Mouse (Mus musculus) C2C12 (cell line): ENCODE results near the gene Slc2a10. TPM values are rescaled to one million over a fixed set of nuclear protein-coding genes. Genes with fewer than 3 reads are reported as not detected.
"Not testable (repeated sequence)": the region's sequence is repeated elsewhere in the genome, so short reads cannot be mapped to it uniquely, and the experiment has no call there.

Experiments used
- H3K27me3 ChIP-seq: one replicate; pipeline ENCODE4 v1.6.1; 2011; ENCODE audit not compliant: control insufficient read depth, insufficient read depth, insufficient read length
- H3K36me3 ChIP-seq: one replicate; pipeline ENCODE4 v1.6.1; 2011; ENCODE audit not compliant: control insufficient read depth, insufficient read depth
- H3K4me3 ChIP-seq: one replicate; pipeline ENCODE4 v1.5.1; 2011; ENCODE audit warnings: mild to moderate bottlenecking, control low read depth; ENCODE audit not compliant: poor library complexity, insufficient read depth, severe bottlenecking
- H3K79me2 ChIP-seq: one replicate; pipeline ENCODE4 v1.6.1; 2011; ENCODE audit not compliant: control insufficient read depth, insufficient read depth
- H3K79me3 ChIP-seq: one replicate; pipeline ENCODE4 v1.6.1; 2011; ENCODE audit warnings: low read depth, control low read depth
- H3ac ChIP-seq: one replicate; pipeline ENCODE3; 2011; ENCODE audit warnings: low read depth; ENCODE audit not compliant: control insufficient read depth, insufficient read length
- CEBPB ChIP-seq: IDR thresholded peaks from one replicate; pipeline ENCODE4 v1.6.1; 2011; ENCODE audit warnings: low read depth, mild to moderate bottlenecking, control low read depth, moderate library complexity
- CTCF ChIP-seq: IDR thresholded peaks from one replicate; pipeline ENCODE4 v1.5.1; 2011; ENCODE audit not compliant: control insufficient read depth, insufficient read depth, insufficient read length
- FOSL1 ChIP-seq: IDR thresholded peaks from one replicate; pipeline ENCODE4 v1.8.0; 2011; ENCODE audit warnings: mild to moderate bottlenecking, low read length; ENCODE audit not compliant: poor library complexity, insufficient read depth, severe bottlenecking
- MAX ChIP-seq: IDR thresholded peaks from one replicate; pipeline ENCODE4 v1.6.1; 2011; ENCODE audit warnings: mild to moderate bottlenecking, control low read depth
- MYOD1 ChIP-seq: IDR thresholded peaks from one replicate; pipeline ENCODE4 v1.6.1; 2011; ENCODE audit warnings: low read depth; ENCODE audit not compliant: control insufficient read depth, insufficient read length
- MYOG ChIP-seq: IDR thresholded peaks from one replicate; pipeline ENCODE4 v1.6.1; 2011; ENCODE audit not compliant: control insufficient read depth, insufficient read length; ENCODE audit errors: extremely low read depth
- USF1 ChIP-seq: IDR thresholded peaks from one replicate; pipeline ENCODE4 v1.6.1; 2011; ENCODE audit warnings: low read depth, mild to moderate bottlenecking, control low read depth, moderate library complexity
- polyA plus RNA-seq: library from polyadenylated mRNA; unstranded; fragments of >200 nt; fragmentation: generic; extraction: Trizol; gene quantifications from one replicate; pipeline ENCODE4 v1.2.1, GENCODE M21; 2012; ENCODE audit warnings: missing spikeins

Gene Slc2a10
- polyA plus RNA-seq, 1 experiment = 0.06 TPM

- Histone ChIP-seq H3K27me3 (peaks cover 5% of the 10 kb centered on the region), H3K79me3 (peaks cover 8% of the 10 kb centered on the region), H3K36me3 (peaks cover 10% of the 10 kb centered on the region), H3ac (no peak overlapping the region), H3K4me3 (no peak overlapping the region), H3K79me2 (peaks cover 21% of the 10 kb centered on the region)
- TF ChIP-seq FOSL1 (no peak), CEBPB (no peak), MYOG (no peak), MYOD1 (no peak), CTCF (no peak), USF1 (no peak), MAX (no peak)
Measured at GRCm38 (mm10) chr2:165494495-165494894, 9.1 kb upstream of the Slc2a10 start.

GRCm38 (mm10) chr2:165496251-165496650 lies 7.3 kb upstream of the Slc2a10 start:
- Histone ChIP-seq H3K79me2 (peaks cover 21% of the 10 kb centered on the region), H3K27me3 (peaks cover 20% of the 10 kb centered on the region), H3ac (no peak overlapping the region), H3K4me3 (no peak overlapping the region), H3K79me3 (peaks cover 8% of the 10 kb centered on the region), H3K36me3 (no peaks in the 10 kb centered on the region)
- TF ChIP-seq MAX = no peak
- TF ChIP-seq CTCF = no peak

GRCm38 (mm10) chr2:165497706-165498275 lies 5.8 kb upstream of the Slc2a10 start:
- Histone ChIP-seq H3K36me3 (no peaks in the 10 kb centered on the region), H3ac (no peak overlapping the region), H3K79me3 (peaks cover under 1% of the 10 kb centered on the region), H3K4me3 (no peak overlapping the region), H3K79me2 (peaks cover 9% of the 10 kb centered on the region), H3K27me3 (peaks cover 25% of the 10 kb centered on the region)
- no peak for TF ChIP-seq CTCF
- no peak for TF ChIP-seq CEBPB
- no peak for TF ChIP-seq MAX
- no peak for TF ChIP-seq FOSL1
- TF ChIP-seq MYOG = no peak
- no peak for TF ChIP-seq MYOD1
- no peak for TF ChIP-seq USF1

GRCm38 (mm10) chr2:165498816-165499215 lies 4.8 kb upstream of the Slc2a10 start:
- Histone ChIP-seq H3K4me3 (no peak overlapping the region), H3ac (no peak overlapping the region), H3K79me3 (no peaks in the 10 kb centered on the region), H3K36me3 (no peaks in the 10 kb centered on the region), H3K27me3 (peaks cover 35% of the 10 kb centered on the region), H3K79me2 (no peaks in the 10 kb centered on the region)
- TF ChIP-seq FOSL1 = no peak
- TF ChIP-seq CTCF = no peak
- no peak for TF ChIP-seq USF1
- TF ChIP-seq CEBPB = no peak
- no peak for TF ChIP-seq MYOD1

- no peaks in the 10 kb centered on the region for H3K79me2 ChIP-seq
- no peaks in the 10 kb centered on the region for H3K79me3 ChIP-seq
- H3K36me3 ChIP-seq = no peaks in the 10 kb centered on the region
- H3ac ChIP-seq = no peak overlapping the region
- no peak overlapping the region for H3K4me3 ChIP-seq
- peaks cover 38% of the 10 kb centered on the region for H3K27me3 ChIP-seq
- TF ChIP-seq CEBPB (no peak), USF1 (no peak), MYOD1 (no peak), MYOG (no peak), FOSL1 (no peak), CTCF (no peak), MAX (no peak)
Measured at GRCm38 (mm10) chr2:165509686-165510085, 6.1 kb downstream of the Slc2a10 start.

GRCm38 (mm10) chr2:165510466-165510865 lies 6.9 kb downstream of the Slc2a10 start:
- Histone ChIP-seq H3K36me3 (no peaks in the 10 kb centered on the region), H3K4me3 (no peak overlapping the region), H3K79me3 (no peaks in the 10 kb centered on the region), H3ac (no peak overlapping the region), H3K79me2 (no peaks in the 10 kb centered on the region), H3K27me3 (peaks cover 40% of the 10 kb centered on the region)
- TF ChIP-seq MAX (no peak), CTCF (no peak), FOSL1 (no peak), MYOD1 (no peak), MYOG (no peak), CEBPB (no peak), USF1 (no peak)

- not testable (repeated sequence) for H3K79me2 ChIP-seq, H3K36me3 ChIP-seq, H3K79me3 ChIP-seq, H3K4me3 ChIP-seq, H3ac ChIP-seq
- H3K27me3 ChIP-seq = peaks cover 36% of the 10 kb centered on the region
Measured at GRCm38 (mm10) chr2:165510914-165511458, 7.4 kb downstream of the Slc2a10 start.

GRCm38 (mm10) chr2:165511530-165511929 lies 7.9 kb downstream of the Slc2a10 start:
- not testable (repeated sequence) for H3ac ChIP-seq

More at GRCm38 (mm10) chr2:165511530-165511929, 7.9 kb downstream of the Slc2a10 start:
- not testable (repeated sequence) for H3K79me3 ChIP-seq, H3K4me3 ChIP-seq, H3K79me2 ChIP-seq, H3K36me3 ChIP-seq
- peaks cover 33% of the 10 kb centered on the region for H3K27me3 ChIP-seq
